Mouse (Mus musculus): ENCODE results near the gene Abca13. TPM values are rescaled to one million over a fixed set of nuclear protein-coding genes. Genes with fewer than 3 reads are reported as not detected.

Gene Abca13
- total and polyA plus RNA-seq, 3 experiments = 0.22 TPM; not detected in 2

DNA sequence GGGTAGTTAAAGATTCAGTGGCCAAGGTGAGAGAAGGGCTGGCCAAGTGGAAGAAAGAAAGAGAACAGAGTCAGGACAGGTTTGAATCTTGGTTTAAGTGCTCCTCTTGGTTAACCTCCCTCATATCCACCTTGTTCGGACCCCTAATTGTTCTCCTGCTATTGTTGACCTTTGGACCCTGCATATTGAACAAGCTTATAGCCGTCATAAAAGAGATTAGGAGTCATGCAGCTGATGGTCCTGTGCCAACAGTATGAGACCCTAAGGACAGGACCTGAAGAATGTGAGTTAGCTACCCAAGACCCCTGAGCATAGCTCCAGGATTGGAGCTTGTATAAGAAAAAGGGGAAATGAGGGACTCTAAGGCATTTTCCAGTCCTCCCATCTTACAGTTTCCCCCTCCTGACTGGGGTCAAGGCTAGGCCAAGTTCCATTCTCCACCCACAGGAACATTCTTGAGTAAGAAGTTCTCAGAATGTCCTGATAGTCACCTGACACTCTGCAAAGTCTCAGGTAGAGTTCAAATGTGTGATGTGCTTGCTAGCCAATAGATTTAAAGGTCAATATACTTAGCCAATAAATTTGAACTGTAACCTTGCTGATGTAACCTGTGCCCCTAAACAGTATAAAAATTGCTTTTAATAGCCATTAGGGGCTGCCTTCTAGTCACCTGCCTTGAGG lies 536.2 kb downstream of the Abca13 start:
- Histone ChIP-seq H3K9me3 (replicated peaks) (no peaks in the 10 kb centered on the region), H3K4me3 (ENCODE audit: low read depth, low read length) (no peak overlapping the region), H3K36me3 (replicated peaks) (no peaks in the 10 kb centered on the region), H3K4me1 (ENCODE audit: insufficient read depth, low read depth, low read length) (no peaks in the 10 kb centered on the region), H3K27me3 (ENCODE audit: insufficient read depth, low read length) (no peaks in the 10 kb centered on the region)
- ATAC-seq (ENCODE audit: extremely low read depth, insufficient number of reproducible peaks, low FRiP score, poor library complexity, severe bottlenecking) = no peak
- no peak for DNase-seq (ENCODE audit: low spot score)
- TF ChIP-seq GATA2 (IDR thresholded peaks at IDR 0.05; ENCODE audit: borderline replicate concordance, low read depth, low read length) (no peak), GATA1 (IDR thresholded peaks at IDR 0.05; ENCODE audit: borderline replicate concordance, low read length) (no peak), CTCF (IDR thresholded peaks at IDR 0.05; ENCODE audit: low read depth, low read length) (no peak), TAL1 (conservative IDR thresholded peaks at IDR 0.05; ENCODE audit: low read depth, low read length) (no peak), POLR2AphosphoS5 (IDR thresholded peaks at IDR 0.05; ENCODE audit: insufficient replicate concordance, low read depth, low read length) (no peak)

DNA sequence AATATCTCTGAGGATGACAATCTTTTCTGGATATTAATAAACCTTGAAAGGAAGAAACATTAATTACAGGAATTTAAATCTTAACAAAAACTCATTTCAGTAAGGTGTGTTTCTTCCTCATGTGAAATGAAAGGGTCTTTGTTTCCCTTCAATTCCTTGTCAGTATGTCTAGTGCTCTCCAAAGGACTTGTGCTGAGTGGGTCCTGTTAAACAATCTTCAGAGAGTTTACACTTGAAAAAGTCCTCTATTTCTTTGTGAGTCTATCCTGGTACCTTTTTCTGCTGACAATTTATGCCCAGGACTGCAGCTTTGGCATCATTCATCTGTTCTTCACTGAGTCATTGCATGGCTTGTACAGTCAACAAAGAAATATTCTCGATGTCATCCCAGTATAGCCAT lies 539.6 kb downstream of the Abca13 start:
- TF ChIP-seq POLR2AphosphoS5 (IDR thresholded peaks at IDR 0.05; ENCODE audit: insufficient replicate concordance, low read depth, low read length) (no peak), TAL1 (conservative IDR thresholded peaks at IDR 0.05; ENCODE audit: low read depth, low read length) (no peak), GATA1 (IDR thresholded peaks at IDR 0.05; ENCODE audit: borderline replicate concordance, low read length) (no peak), GATA2 (IDR thresholded peaks at IDR 0.05; ENCODE audit: borderline replicate concordance, low read depth, low read length) (no peak), CTCF (IDR thresholded peaks at IDR 0.05; ENCODE audit: low read depth, low read length) (no peak)
- DNase-seq (ENCODE audit: low spot score) (no peak), ATAC-seq (ENCODE audit: extremely low read depth, insufficient number of reproducible peaks, low FRiP score, poor library complexity, severe bottlenecking) (no peak)
- no peak overlapping the region for H3K4me3 ChIP-seq (ENCODE audit: low read depth, low read length)
- no peaks in the 10 kb centered on the region for H3K9me3 ChIP-seq (replicated peaks)
- H3K4me1 ChIP-seq (ENCODE audit: insufficient read depth, low read depth, low read length) = no peaks in the 10 kb centered on the region
- no peaks in the 10 kb centered on the region for H3K27me3 ChIP-seq (ENCODE audit: insufficient read depth, low read length)
- no peaks in the 10 kb centered on the region for H3K36me3 ChIP-seq (replicated peaks)

Other genes starting within 250 kb of the Abca13 start
- gene Pkd1l1, start 218.7 kb upstream of the Abca13 start, total RNA-seq (2014; fragmentation: Nextera tagmentation) = 0.10 TPM in 1 of 2 replicates, not detected in the other
- gene Pkd1l1, start 218.7 kb upstream of the Abca13 start, total RNA-seq (2017) = 0.16 and 0.41 TPM in 2 replicates
- not detected in 2 replicates for gene Pkd1l1, start 218.7 kb upstream of the Abca13 start, polyA plus RNA-seq (2012)
- 39.1 and 59.9 TPM in 2 replicates for gene Hus1, start 180.8 kb upstream of the Abca13 start, total RNA-seq (2014; fragmentation: Nextera tagmentation)
- gene Hus1, start 180.8 kb upstream of the Abca13 start, total RNA-seq (2017) = 26.4 and 27.5 TPM in 2 replicates
- gene Hus1, start 180.8 kb upstream of the Abca13 start, polyA plus RNA-seq (2012) = 6.9 and 10.2 TPM in 2 replicates
- 2.0 TPM in 2 replicates for gene Gm11992, start 143.3 kb upstream of the Abca13 start, total RNA-seq (2014; fragmentation: Nextera tagmentation)
- gene Gm11992, start 143.3 kb upstream of the Abca13 start, total RNA-seq (2017) = 2.6 and 3.0 TPM in 2 replicates
- 0.29 and 0.30 TPM in 2 replicates for gene Gm11992, start 143.3 kb upstream of the Abca13 start, polyA plus RNA-seq (2012)
- not detected in 2 replicates for gene Sun3, start 143.0 kb upstream of the Abca13 start, total RNA-seq (2014; fragmentation: Nextera tagmentation)
- gene Sun3, start 143.0 kb upstream of the Abca13 start, total RNA-seq (2017) = 0.11 and 0.17 TPM in 2 replicates
- gene Sun3, start 143.0 kb upstream of the Abca13 start, polyA plus RNA-seq (2012) = not detected in 2 replicates
- 23.7 and 37.0 TPM in 2 replicates for gene Upp1, start 73.8 kb upstream of the Abca13 start, total RNA-seq (2014; fragmentation: Nextera tagmentation)
- gene Upp1, start 73.8 kb upstream of the Abca13 start, total RNA-seq (2017) = 76.5 and 83.8 TPM in 2 replicates
- 3.0 and 3.3 TPM in 2 replicates for gene Upp1, start 73.8 kb upstream of the Abca13 start, polyA plus RNA-seq (2012)

All from G1E (cell line).